Mouse (Mus musculus): ENCODE data around the gene Pigq.

DNA sequence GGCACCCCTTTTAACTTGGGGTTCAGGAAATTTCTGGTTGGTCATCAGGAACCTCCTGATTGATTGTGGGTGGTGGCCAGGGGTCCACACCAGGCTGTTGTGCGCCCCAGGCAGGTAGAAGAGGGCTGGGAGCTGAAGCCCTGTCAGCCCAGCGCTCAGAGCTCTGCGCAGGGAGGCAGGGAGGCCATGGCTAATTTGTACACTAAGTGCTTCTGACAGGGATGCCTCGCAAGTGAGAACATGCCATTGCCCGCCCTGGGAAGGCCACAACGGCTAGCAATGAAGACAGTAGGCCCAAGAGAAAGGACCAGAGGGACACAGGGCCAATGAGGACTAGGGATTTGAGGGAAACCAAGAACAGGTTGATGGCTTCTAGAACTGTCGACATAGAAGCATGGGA is 11.9 kb upstream of the Pigq start:
- TF ChIP-seq CTCF (conservative IDR thresholded peaks at IDR 0.05; ENCODE audit: insufficient read depth, insufficient read length, low read depth, low read length) = no peak
- TF ChIP-seq POLR2A (IDR thresholded peaks at IDR 0.05; ENCODE audit: low read depth, low read length) = no peak

Data from kidney, adult 2 months (tissue).